Mouse (Mus musculus): Measurements from ENCODE around the gene Astn2. TPM values are rescaled to one million over a fixed set of nuclear protein-coding genes. Genes with fewer than 3 reads are reported as not detected.

Gene Astn2
- polyA plus RNA-seq, 1 experiment from 2014 or later = 1.9 TPM

- ATAC-seq (ENCODE audit: low FRiP score, low read depth) = no peak
- H3K27ac ChIP-seq = no peak overlapping the region
- no peaks in the 10 kb centered on the region for H3K27me3 ChIP-seq
- H3K4me1 ChIP-seq = no peaks in the 10 kb centered on the region
- whole genome bisulfite sequencing = 61% methylated on average over 2 of the region's 2 CpGs
- H3K9ac ChIP-seq = no peak overlapping the region
- H3K9me3 ChIP-seq = no peaks in the 10 kb centered on the region
- H3K4me3 ChIP-seq = no peak overlapping the region
- H3K36me3 ChIP-seq = no peaks in the 10 kb centered on the region
- H3K4me2 ChIP-seq (replicated peaks) = no peak overlapping the region
Observed at GRCm38 (mm10) chr4:65874236-65874781, 530.1 kb downstream of the Astn2 start.

GRCm38 (mm10) chr4:65864551-65864950, 539.9 kb downstream of the Astn2 start:
- ATAC-seq (ENCODE audit: low FRiP score, low read depth) = no peak
- H3K4me1 ChIP-seq = no peaks in the 10 kb centered on the region
- no peaks in the 10 kb centered on the region for H3K36me3 ChIP-seq
- H3K4me3 ChIP-seq = no peak overlapping the region
- H3K27me3 ChIP-seq = no peaks in the 10 kb centered on the region
- H3K27ac ChIP-seq = no peak overlapping the region
- no peak overlapping the region for H3K4me2 ChIP-seq (replicated peaks)
- H3K9me3 ChIP-seq = no peaks in the 10 kb centered on the region
- no peak overlapping the region for H3K9ac ChIP-seq

- no peaks in the 10 kb centered on the region for H3K36me3 ChIP-seq
- WGBS = 61% methylated on average over 2 of the region's 2 CpGs
- H3K9ac ChIP-seq = no peak overlapping the region
- no peak overlapping the region for H3K4me3 ChIP-seq
- H3K27me3 ChIP-seq = no peaks in the 10 kb centered on the region
- H3K9me3 ChIP-seq = no peaks in the 10 kb centered on the region
- ATAC-seq (ENCODE audit: low FRiP score, low read depth) = no peak
- no peak overlapping the region for H3K27ac ChIP-seq
- H3K4me2 ChIP-seq (replicated peaks) = no peak overlapping the region
- H3K4me1 ChIP-seq = no peaks in the 10 kb centered on the region
Observed at GRCm38 (mm10) chr4:65843191-65843590, 561.2 kb downstream of the Astn2 start.

GRCm38 (mm10) chr4:65839550-65840000, 564.8 kb downstream of the Astn2 start:
- Histone ChIP-seq H3K9ac (no peak overlapping the region), H3K27ac (no peak overlapping the region), H3K36me3 (no peaks in the 10 kb centered on the region), H3K27me3 (no peaks in the 10 kb centered on the region), H3K4me1 (no peaks in the 10 kb centered on the region), H3K9me3 (no peaks in the 10 kb centered on the region), H3K4me2 (replicated peaks) (no peak overlapping the region), H3K4me3 (no peak overlapping the region)
- ATAC-seq (ENCODE audit: low FRiP score, low read depth) = no peak
- WGBS = 87% methylated on average over 9 of the region's 9 CpGs

- Histone ChIP-seq H3K27me3 (no peaks in the 10 kb centered on the region), H3K9me3 (no peaks in the 10 kb centered on the region), H3K4me1 (no peaks in the 10 kb centered on the region), H3K9ac (no peak overlapping the region), H3K4me2 (replicated peaks) (no peak overlapping the region), H3K36me3 (no peaks in the 10 kb centered on the region), H3K4me3 (no peak overlapping the region), H3K27ac (no peak overlapping the region)
- WGBS = 73% methylated on average over 4 of the region's 4 CpGs
- no peak for ATAC-seq (ENCODE audit: low FRiP score, low read depth)
Observed at GRCm38 (mm10) chr4:65838781-65839180, 565.6 kb downstream of the Astn2 start.

- 85% methylated on average over 1 of the region's 1 CpGs for WGBS
- no peak overlapping the region for H3K9ac ChIP-seq
- H3K27me3 ChIP-seq = no peaks in the 10 kb centered on the region
- ATAC-seq (ENCODE audit: low FRiP score, low read depth) = no peak
- H3K36me3 ChIP-seq = no peaks in the 10 kb centered on the region
- H3K27ac ChIP-seq = no peak overlapping the region
- no peak overlapping the region for H3K4me3 ChIP-seq
- no peak overlapping the region for H3K4me2 ChIP-seq (replicated peaks)
- no peaks in the 10 kb centered on the region for H3K4me1 ChIP-seq
- no peaks in the 10 kb centered on the region for H3K9me3 ChIP-seq
Observed at GRCm38 (mm10) chr4:65832971-65833370, 571.4 kb downstream of the Astn2 start.

- no peak for ATAC-seq (ENCODE audit: low FRiP score, low read depth)
- Histone ChIP-seq H3K9ac (no peak overlapping the region), H3K4me1 (no peaks in the 10 kb centered on the region), H3K4me2 (replicated peaks) (no peak overlapping the region), H3K27me3 (no peaks in the 10 kb centered on the region), H3K9me3 (no peaks in the 10 kb centered on the region), H3K4me3 (no peak overlapping the region), H3K27ac (no peak overlapping the region), H3K36me3 (no peaks in the 10 kb centered on the region)
- 83% methylated on average over 3 of the region's 3 CpGs for WGBS
Observed at GRCm38 (mm10) chr4:65831872-65832271, 572.5 kb downstream of the Astn2 start.

GRCm38 (mm10) chr4:65830495-65830894, 573.9 kb downstream of the Astn2 start:
- no peaks in the 10 kb centered on the region for H3K27me3 ChIP-seq
- no peak overlapping the region for H3K9ac ChIP-seq
- ATAC-seq (ENCODE audit: low FRiP score, low read depth) = no peak
- H3K4me3 ChIP-seq = no peak overlapping the region
- no peak overlapping the region for H3K27ac ChIP-seq
- H3K9me3 ChIP-seq = no peaks in the 10 kb centered on the region
- H3K4me2 ChIP-seq (replicated peaks) = no peak overlapping the region
- H3K4me1 ChIP-seq = no peaks in the 10 kb centered on the region
- 13% methylated on average over 3 of the region's 3 CpGs for WGBS
- no peaks in the 10 kb centered on the region for H3K36me3 ChIP-seq

- no peaks in the 10 kb centered on the region for H3K9me3 ChIP-seq
- no peak for ATAC-seq (ENCODE audit: low FRiP score, low read depth)
- no peaks in the 10 kb centered on the region for H3K4me1 ChIP-seq
- H3K27me3 ChIP-seq = no peaks in the 10 kb centered on the region
- WGBS = 77% methylated on average over 2 of the region's 2 CpGs
- no peak overlapping the region for H3K4me2 ChIP-seq (replicated peaks)
- H3K27ac ChIP-seq = no peak overlapping the region
- H3K9ac ChIP-seq = no peak overlapping the region
- H3K4me3 ChIP-seq = no peak overlapping the region
- no peaks in the 10 kb centered on the region for H3K36me3 ChIP-seq
Observed at GRCm38 (mm10) chr4:65821070-65821469, 583.3 kb downstream of the Astn2 start.

GRCm38 (mm10) chr4:65820236-65820635, 584.2 kb downstream of the Astn2 start:
- Histone ChIP-seq H3K4me2 (replicated peaks) (no peak overlapping the region), H3K36me3 (no peaks in the 10 kb centered on the region), H3K4me3 (no peak overlapping the region), H3K27ac (no peak overlapping the region), H3K9ac (no peak overlapping the region), H3K9me3 (no peaks in the 10 kb centered on the region), H3K27me3 (no peaks in the 10 kb centered on the region), H3K4me1 (no peaks in the 10 kb centered on the region)
- no peak for ATAC-seq (ENCODE audit: low FRiP score, low read depth)
- 59% methylated on average over 2 of the region's 2 CpGs for WGBS

GRCm38 (mm10) chr4:65819835-65820234, 584.6 kb downstream of the Astn2 start:
- ATAC-seq (ENCODE audit: low FRiP score, low read depth) = no peak
- Histone ChIP-seq H3K4me1 (no peaks in the 10 kb centered on the region), H3K27ac (no peak overlapping the region), H3K4me3 (no peak overlapping the region), H3K4me2 (replicated peaks) (no peak overlapping the region), H3K36me3 (no peaks in the 10 kb centered on the region), H3K9ac (no peak overlapping the region), H3K9me3 (no peaks in the 10 kb centered on the region), H3K27me3 (no peaks in the 10 kb centered on the region)
- WGBS = 66% methylated on average over 3 of the region's 3 CpGs

- Histone ChIP-seq H3K4me1 (no peaks in the 10 kb centered on the region), H3K4me3 (no peak overlapping the region), H3K4me2 (replicated peaks) (no peak overlapping the region), H3K9me3 (no peaks in the 10 kb centered on the region), H3K27me3 (no peaks in the 10 kb centered on the region), H3K9ac (no peak overlapping the region), H3K27ac (no peak overlapping the region), H3K36me3 (no peaks in the 10 kb centered on the region)
- ATAC-seq (ENCODE audit: low FRiP score, low read depth) = no peak
- 54% methylated on average over 2 of the region's 2 CpGs for WGBS
Observed at GRCm38 (mm10) chr4:65814176-65814535, 590.3 kb downstream of the Astn2 start.

- H3K4me1 ChIP-seq = no peaks in the 10 kb centered on the region
- H3K9ac ChIP-seq = no peak overlapping the region
- 91% methylated on average over 1 of the region's 1 CpGs for WGBS
- H3K4me2 ChIP-seq (replicated peaks) = no peak overlapping the region
- no peak for ATAC-seq (ENCODE audit: low FRiP score, low read depth)
- no peak overlapping the region for H3K4me3 ChIP-seq
- H3K9me3 ChIP-seq = no peaks in the 10 kb centered on the region
- H3K36me3 ChIP-seq = no peaks in the 10 kb centered on the region
- H3K27ac ChIP-seq = no peak overlapping the region
- no peaks in the 10 kb centered on the region for H3K27me3 ChIP-seq
Observed at GRCm38 (mm10) chr4:65813500-65814175, 590.8 kb downstream of the Astn2 start.
